Mouse (Mus musculus) hindbrain, postnatal 0 days (tissue): ENCODE data around the gene Rsl24d1. TPM values are rescaled to one million over a fixed set of nuclear protein-coding genes. Genes with fewer than 3 reads are reported as not detected.

Experiments
- ATAC-seq: fragments of 200-750 bp; cut with Nextera tagmentation; 2 replicates; pipeline ENCODE4 v1.8.0; 2017; ENCODE audit warnings: mild to moderate bottlenecking, moderate TSS enrichment, moderate library complexity
- DNase-seq: peaks from one replicate; pipeline ENCODE4 v3.0.0-alpha.2; 2015; ENCODE audit warnings: low spot score
- H3K27ac ChIP-seq: fragments of 300-500 bp; sonication (generic); 2 replicates; pipeline ENCODE4 v1.5.1; 2014; ENCODE audit warnings: mild to moderate bottlenecking
- H3K27me3 ChIP-seq: fragments of 300-500 bp; sonication (generic); 2 replicates; pipeline ENCODE4 v1.6.1; 2014; ENCODE audit warnings: low read length, mixed read lengths; ENCODE audit not compliant: insufficient read depth
- H3K36me3 ChIP-seq: fragments of 300-500 bp; sonication (generic); 2 replicates; pipeline ENCODE4 v1.6.1; 2014; ENCODE audit warnings: low read length, mixed read lengths; ENCODE audit not compliant: insufficient read depth
- H3K4me1 ChIP-seq: fragments of 300-500 bp; sonication (generic); 2 replicates; pipeline ENCODE4 v1.6.1; 2014; ENCODE audit warnings: antibody characterized with exemption, low read length, mixed read lengths; ENCODE audit not compliant: insufficient read depth
- H3K4me2 ChIP-seq: fragments of 300-500 bp; sonication (generic); 2 replicates; pipeline ENCODE4 v1.6.1; 2014; ENCODE audit warnings: low read depth, mild to moderate bottlenecking, low read length, moderate library complexity, mixed read lengths
- H3K4me3 ChIP-seq: fragments of 300-500 bp; sonication (generic); 2 replicates; pipeline ENCODE4 v1.5.1; 2014; ENCODE audit warnings: low read length
- H3K9ac ChIP-seq: fragments of 300-500 bp; sonication (generic); replicated peaks from 2 replicates; pipeline ENCODE4 v1.6.1; 2014; ENCODE audit warnings: mild to moderate bottlenecking, low read length, moderate library complexity, mixed read lengths
- H3K9me3 ChIP-seq: fragments of 300-500 bp; sonication (generic); 2 replicates; pipeline ENCODE4 v1.6.1; 2016; ENCODE audit warnings: low read length, mixed read lengths
- CTCF ChIP-seq: IDR thresholded peaks from 2 replicates; pipeline ENCODE4 v1.5.1; 2016; ENCODE audit warnings: antibody characterized with exemption, control low read depth, low read depth
- WGBS: fragments of 180-500 bp; shearing (Covaris S2); extraction: QIAGEN DNeasy Blood & Tissue Kit; methylation state at CpG from one replicate; pipeline ENCODE4 v1.1.7; 2014; 5-methylcytosine and 5-hydroxymethylcytosine counted together
- polyA plus RNA-seq: library from polyadenylated mRNA; unstranded; fragments of >200 nt; fragmentation: Nextera tagmentation; extraction: Ambion mirVana; gene quantifications from 2 replicates; pipeline ENCODE4 v1.2.1, GENCODE M21; 2015
- total RNA-seq: library from RNA; depleted of rRNA; stranded (reverse); fragments of >200 nt; gene quantifications from 2 replicates; pipeline ENCODE4 v1.2.3, GENCODE M21; 2014

Rsl24d1 gene
- total and polyA plus RNA-seq, 2 experiments from 2014 or later, result 54.1 to 102 TPM

DNA sequence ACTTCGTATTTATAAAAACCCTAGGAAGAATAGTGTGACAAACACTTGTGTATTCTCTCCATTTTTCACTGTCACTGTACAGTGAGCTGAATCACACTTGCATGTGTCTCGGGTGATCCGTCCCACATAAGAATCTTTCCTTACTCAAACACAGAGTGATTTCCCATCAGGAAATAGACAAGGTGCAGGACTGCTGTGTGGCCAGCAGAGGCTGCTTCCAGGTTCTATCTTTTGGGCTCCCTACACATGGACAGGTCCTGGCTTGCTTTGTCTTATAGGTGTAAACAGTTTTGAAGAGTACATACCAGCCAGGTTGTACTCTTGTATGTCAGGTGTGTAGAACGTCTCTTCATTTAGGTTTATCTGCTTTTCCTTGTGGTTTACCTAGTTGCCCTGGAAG is 4.8 kb downstream of the Rsl24d1 start:
- ATAC-seq (no peak), DNase-seq (no peak)
- TF ChIP-seq CTCF, result peak; percentile 57
- Histone ChIP-seq H3K36me3 (peaks cover 37% of the 10 kb centered on the region; the same call in 1 of the 2 replicates), H3K27ac (no peak overlapping the region), H3K9me3 (no peaks in the 10 kb centered on the region), H3K27me3 (no peaks in the 10 kb centered on the region), H3K4me2 (no peak overlapping the region), H3K4me3 (no peak overlapping the region), H3K4me1 (no peaks in the 10 kb centered on the region), H3K9ac (no peak overlapping the region)
- 90% methylated on average over 4 of the region's 4 CpGs for WGBS

DNA sequence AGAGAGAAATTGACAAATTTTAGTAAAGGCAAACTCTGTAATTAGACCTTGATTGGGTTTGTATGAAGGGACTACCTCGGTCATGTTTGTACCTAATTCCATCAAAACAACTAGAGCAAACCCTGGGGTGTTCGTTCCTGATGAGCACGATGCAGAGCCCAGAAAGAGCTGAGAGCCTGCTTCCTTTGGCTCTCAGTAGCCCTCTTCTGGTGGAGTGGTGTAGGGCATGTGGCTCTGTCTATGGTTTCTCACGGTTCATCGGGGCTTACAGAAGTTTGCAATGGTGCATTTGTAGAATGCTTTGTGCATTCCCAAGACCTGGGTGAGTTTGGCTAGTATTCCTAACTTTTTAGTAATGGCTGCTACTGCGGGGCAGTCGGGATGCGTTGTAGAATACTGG is 8.5 kb downstream of the Rsl24d1 start:
- peaks cover 55% of the 10 kb centered on the region for H3K36me3 ChIP-seq
- DNase-seq (peak; percentile 53), ATAC-seq (no peak)
- no peak overlapping the region for H3K9ac ChIP-seq
- no peak overlapping the region for H3K4me3 ChIP-seq
- no peaks in the 10 kb centered on the region for H3K27me3 ChIP-seq
- WGBS, result 66% methylated on average over 8 of the region's 8 CpGs
- no peak overlapping the region for H3K4me2 ChIP-seq
- peak; percentile 78 for TF ChIP-seq CTCF
- no peak overlapping the region for H3K27ac ChIP-seq
- no peaks in the 10 kb centered on the region for H3K4me1 ChIP-seq
- H3K9me3 ChIP-seq, result no peaks in the 10 kb centered on the region

GRCm38 (mm10) chr9:73125043-73125570 is 11.9 kb downstream of the Rsl24d1 start:
- no peak overlapping the region for H3K4me3 ChIP-seq
- H3K4me2 ChIP-seq, result no peak overlapping the region
- no peak overlapping the region for H3K9ac ChIP-seq
- ATAC-seq, result no peak
- 92% methylated on average over 8 of the region's 8 CpGs for WGBS
- no peaks in the 10 kb centered on the region for H3K4me1 ChIP-seq
- no peaks in the 10 kb centered on the region for H3K27me3 ChIP-seq
- H3K9me3 ChIP-seq, result no peaks in the 10 kb centered on the region
- no peak for TF ChIP-seq CTCF
- no peak for DNase-seq
- peaks cover 56% of the 10 kb centered on the region for H3K36me3 ChIP-seq
- no peak overlapping the region for H3K27ac ChIP-seq

GRCm38 (mm10) chr9:73127457-73127856 is 14.2 kb downstream of the Rsl24d1 start:
- no peaks in the 10 kb centered on the region for H3K27me3 ChIP-seq
- no peak for TF ChIP-seq CTCF
- no peak overlapping the region for H3K4me3 ChIP-seq
- DNase-seq (no peak), ATAC-seq (no peak)
- H3K36me3 ChIP-seq, result peaks cover 36% of the 10 kb centered on the region
- no peaks in the 10 kb centered on the region for H3K4me1 ChIP-seq
- no peak overlapping the region for H3K9ac ChIP-seq
- WGBS, result 91% methylated on average over 2 of the region's 2 CpGs
- H3K9me3 ChIP-seq, result no peaks in the 10 kb centered on the region
- H3K4me2 ChIP-seq, result no peak overlapping the region
- no peak overlapping the region for H3K27ac ChIP-seq

- Histone ChIP-seq H3K36me3 (peaks cover 28% of the 10 kb centered on the region), H3K27me3 (no peaks in the 10 kb centered on the region), H3K4me3 (no peak overlapping the region), H3K9me3 (no peaks in the 10 kb centered on the region), H3K9ac (no peak overlapping the region), H3K27ac (no peak overlapping the region), H3K4me2 (no peak overlapping the region), H3K4me1 (no peaks in the 10 kb centered on the region)
- no peak for DNase-seq
- TF ChIP-seq CTCF, result no peak
- 68% methylated on average over 8 of the region's 8 CpGs for WGBS
- ATAC-seq, result no peak
Measured at GRCm38 (mm10) chr9:73129875-73130274, 16.6 kb downstream of the Rsl24d1 start.

DNA sequence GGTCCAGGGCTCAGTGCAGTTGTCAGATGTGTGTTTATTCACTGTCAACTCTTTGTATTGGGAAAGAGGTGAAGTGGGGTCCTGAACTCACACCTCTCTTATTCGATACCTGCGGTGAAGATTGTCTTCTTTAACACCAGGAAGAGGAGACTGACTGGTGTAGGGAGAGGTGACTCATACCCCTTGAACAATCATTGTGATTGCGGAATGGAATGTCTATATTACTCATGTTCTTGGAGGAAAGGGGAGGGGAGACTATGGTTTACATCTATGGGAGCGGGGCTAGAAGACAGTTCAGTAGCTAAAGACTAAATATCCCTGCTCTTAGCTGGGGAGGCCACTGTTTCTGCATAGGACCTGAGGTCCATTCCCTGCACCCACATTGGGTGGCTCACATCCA is 17.3 kb downstream of the Rsl24d1 start:
- no peak overlapping the region for H3K4me2 ChIP-seq
- no peak overlapping the region for H3K4me3 ChIP-seq
- DNase-seq, result no peak
- no peaks in the 10 kb centered on the region for H3K27me3 ChIP-seq
- no peak for ATAC-seq
- H3K4me1 ChIP-seq, result no peaks in the 10 kb centered on the region
- H3K36me3 ChIP-seq, result peaks cover 21% of the 10 kb centered on the region
- no peaks in the 10 kb centered on the region for H3K9me3 ChIP-seq
- no peak for TF ChIP-seq CTCF
- no peak overlapping the region for H3K27ac ChIP-seq
- over 99% methylated on average over 4 of the region's 4 CpGs for WGBS
- no peak overlapping the region for H3K9ac ChIP-seq

DNA sequence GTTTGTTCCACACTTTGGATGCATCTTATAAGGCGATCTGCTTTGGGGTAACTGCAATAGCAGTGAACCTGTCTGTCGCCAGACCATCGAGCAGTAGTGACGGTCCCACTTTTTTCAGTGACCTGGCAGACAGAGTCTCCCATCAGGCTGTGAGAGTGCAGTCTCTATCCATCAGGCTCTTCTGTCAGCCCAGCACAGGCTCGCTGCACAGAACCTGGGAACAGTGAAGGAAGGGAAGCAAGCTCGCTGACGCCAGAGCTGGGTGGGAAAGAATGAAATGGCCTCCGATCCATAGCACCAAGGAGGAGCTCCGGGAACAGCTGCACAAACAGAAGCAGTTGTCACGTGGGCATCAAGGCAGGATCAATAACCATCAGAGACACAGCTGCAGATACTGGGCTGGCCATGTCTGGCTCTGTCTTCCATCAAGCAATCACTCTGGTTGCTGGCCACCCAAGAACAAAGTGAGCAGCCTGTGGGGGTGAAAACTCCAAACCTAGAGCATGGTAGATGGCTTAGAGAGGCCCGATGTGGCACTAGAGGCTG is 24.2 kb downstream of the Rsl24d1 start:
- no peak for TF ChIP-seq CTCF

More for the DNA sequence above, 24.2 kb downstream of the Rsl24d1 start:
- DNase-seq, result no peak
- Histone ChIP-seq H3K27me3 (no peaks in the 10 kb centered on the region), H3K4me2 (no peak overlapping the region), H3K9me3 (no peaks in the 10 kb centered on the region), H3K9ac (no peak overlapping the region), H3K4me1 (no peaks in the 10 kb centered on the region), H3K27ac (no peak overlapping the region), H3K36me3 (no peaks in the 10 kb centered on the region), H3K4me3 (no peak overlapping the region)
- 76% methylated on average over 11 of the region's 11 CpGs for WGBS
- ATAC-seq, result no peak
